11 mouse cellular contexts compared by ENCODE assay signal in the genomic region with DNA sequence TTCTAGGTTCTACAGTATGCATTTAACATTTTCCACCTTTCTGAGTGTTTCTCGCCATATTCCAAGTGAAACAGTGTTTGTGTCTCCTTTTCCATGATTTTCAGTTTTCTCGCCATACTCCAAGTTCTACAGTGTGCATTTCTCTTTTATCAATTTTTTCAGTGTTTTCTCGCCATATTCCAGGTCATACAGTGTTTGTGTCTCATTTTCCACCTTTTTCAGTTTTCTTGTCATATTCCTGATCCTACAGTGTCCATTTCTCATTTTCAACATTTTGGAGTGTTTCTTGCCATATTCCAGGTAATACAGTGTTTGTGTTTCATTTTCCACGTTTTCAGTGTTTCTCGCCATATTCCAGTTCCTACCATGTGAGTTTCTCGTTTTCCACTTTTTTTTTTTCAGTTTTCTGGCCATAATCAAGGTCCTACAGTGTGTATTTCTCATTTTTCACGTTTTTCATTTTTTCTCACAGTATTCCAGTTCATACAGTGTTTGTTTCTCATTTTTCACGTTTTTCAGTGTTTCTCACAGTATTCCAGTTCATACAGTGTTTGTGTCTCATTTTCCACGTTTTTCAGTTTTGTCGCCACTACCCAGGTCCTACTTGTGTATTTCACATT.
DNase-seq lines count a peak whose midpoint lies in the region; ATAC-seq lines count a peak whose summit lies in the region.
"Had no signal": no experiment of that assay in that cellular context is flagged by ENCODE, and none has a peak within 500 bp of the region (broad histone marks: within the 10 kb centered on the region; RNA-seq: fewer than 3 reads in every experiment).

No protein-coding gene starts in this region.

- H3K9ac ChIP-seq in embryonic facial prominence, embryonic 12.5 days = no peak overlapping the region

- intact Hi-C loops in gastrocnemius, postnatal 36 days (cut with DNase I) = no loop called here

- peaks cover 38% of the 10 kb centered on the region for H3K9me3 ChIP-seq in embryonic facial prominence, embryonic 12.5 days

- H3K27ac ChIP-seq in embryonic facial prominence, embryonic 12.5 days = no peak overlapping the region

- peak; percentile 45 for DNase-seq in gastrocnemius, postnatal 10 days
- no peak for DNase-seq in gastrocnemius, postnatal 36 days
- DNase-seq in kidney, postnatal 14 days = peak; percentile 70
- DNase-seq in kidney, adult 8-10 months = no peak
- peak; percentile 51 for DNase-seq in A20 (ENCODE audit: low read depth, low spot score)
- DNase-seq in adrenal gland, postnatal 4 days (ENCODE audit: low spot score in 2 of 2) = no peak
- no peak for DNase-seq in cerebellum, adult 9-10 months
- DNase-seq: kidney, postnatal 4 days; left cerebral cortex, postnatal 4 days; thymus, postnatal 4 days had no signal

- no peaks in the 10 kb centered on the region for H3K4me1 ChIP-seq in embryonic facial prominence, embryonic 12.5 days

- ATAC-seq in embryonic facial prominence, embryonic 12.5 days (ENCODE audit: insufficient number of reproducible peaks, insufficient read depth, low FRiP score, low TSS enrichment) = 0 out of 2 replicates have a peak, but pooled peaks have one; percentile 28

- H3K27me3 ChIP-seq in embryonic facial prominence, embryonic 12.5 days = no peaks in the 10 kb centered on the region

- H3K36me3 ChIP-seq in embryonic facial prominence, embryonic 12.5 days = no peaks in the 10 kb centered on the region

- WGBS in embryonic facial prominence, embryonic 12.5 days = 68% methylated on average over 10 of the region's 10 CpGs

- H3K4me2 ChIP-seq in embryonic facial prominence, embryonic 12.5 days (replicated peaks) = no peak overlapping the region

- H3K4me3 ChIP-seq in embryonic facial prominence, embryonic 12.5 days = no peak overlapping the region

Comparison
In these comparisons a context has a peak if more than half of its experiments do, and no peak if none do; other contexts are left out.
1. DNase-seq: peak in gastrocnemius, postnatal 10 days (single experiment), kidney, postnatal 14 days (single experiment) and A20 (single experiment); none in gastrocnemius, postnatal 36 days (0 of 2), kidney, adult 8-10 months (0 of 2), adrenal gland, postnatal 4 days (0 of 2) and cerebellum, adult 9-10 months (single experiment).